Mouse (Mus musculus): ENCODE results near the gene Rnf157. TPM values are rescaled to one million over a fixed set of nuclear protein-coding genes. Genes with fewer than 3 reads are reported as not detected.

Gene Rnf157
- total RNA-seq, 2 experiments from 2014 or later: 245 to 252 TPM

GRCm38 (mm10) chr11:116306126-116306982 is 106.5 kb downstream of the Rnf157 start:
- peak; percentile 86 to 91 for DNase-seq (ENCODE audit: low spot score in 2 of 2)

GRCm38 (mm10) chr11:116305423-116305822 is 107.4 kb downstream of the Rnf157 start:
- DNase-seq (ENCODE audit: low spot score in 2 of 2): no peak

GRCm38 (mm10) chr11:116298621-116299020 is 114.2 kb downstream of the Rnf157 start:
- DNase-seq (ENCODE audit: low spot score in 2 of 2): no peak

GRCm38 (mm10) chr11:116298221-116298620 is 114.6 kb downstream of the Rnf157 start:
- DNase-seq (ENCODE audit: low spot score in 2 of 2): no peak

- DNase-seq (ENCODE audit: low spot score in 2 of 2): no peak
These were observed 115.8 kb downstream of the Rnf157 start for GRCm38 (mm10) chr11:116297017-116297416.

- DNase-seq (ENCODE audit: low spot score in 2 of 2): no peak
These were observed 116.6 kb downstream of the Rnf157 start for GRCm38 (mm10) chr11:116296191-116296734.

GRCm38 (mm10) chr11:116294319-116294718 is 118.5 kb downstream of the Rnf157 start:
- peak in 1 of 2 experiments; percentile 47 for DNase-seq (ENCODE audit: low spot score in 2 of 2)

GRCm38 (mm10) chr11:116293538-116294137 is 119.2 kb downstream of the Rnf157 start:
- DNase-seq (ENCODE audit: low spot score in 2 of 2): no peak

- no peak for DNase-seq (ENCODE audit: low spot score in 2 of 2)
These were observed 120.4 kb downstream of the Rnf157 start for GRCm38 (mm10) chr11:116292401-116292800.

- no peak for DNase-seq (ENCODE audit: low spot score in 2 of 2)
These were observed 122.3 kb downstream of the Rnf157 start for GRCm38 (mm10) chr11:116290556-116290955.

- no peak for DNase-seq (ENCODE audit: low spot score in 2 of 2)
These were observed 125.5 kb downstream of the Rnf157 start for GRCm38 (mm10) chr11:116287351-116287750.

Other genes starting within 250 kb of the Rnf157 start
- gene Fbf1, start 244.9 kb downstream of the Rnf157 start, total RNA-seq (2021): 10 to 100 TPM; 82.3 to 83.6 TPM
- gene Ten1, start 214.2 kb downstream of the Rnf157 start, total RNA-seq (2021): 10 to 100 TPM; 33.7 to 39.8 TPM
- 100 to 1,000 TPM; 125 TPM for gene Acox1, start 214.0 kb downstream of the Rnf157 start, total RNA-seq (2021)
- gene Evpl, start 175.0 kb downstream of the Rnf157 start, total RNA-seq (2021): under 1 TPM; 0.61 to 0.74 TPM
- 10 to 100 TPM; 69.4 to 71.3 TPM for gene Srp68, start 138.8 kb downstream of the Rnf157 start, total RNA-seq (2021)
- not detected for gene Galr2, start 132.1 kb downstream of the Rnf157 start, total RNA-seq (2021)
- 10 to 100 TPM; 69.4 to 85.5 TPM for gene Exoc7, start 105.8 kb downstream of the Rnf157 start, total RNA-seq (2021)
- gene Foxj1, start 77.6 kb downstream of the Rnf157 start, total RNA-seq (2021): 1 to 10 TPM; 6.2 to 7.5 TPM
- gene Ubald2, start 21.1 kb upstream of the Rnf157 start, total RNA-seq (2021): 10 to 100 TPM; 33.3 to 40.5 TPM
- not detected for gene Qrich2, start 53.2 kb upstream of the Rnf157 start, total RNA-seq (2021)
- gene Prpsap1, start 81.2 kb upstream of the Rnf157 start, total RNA-seq (2021): 10 to 100 TPM; 87.0 to 91.5 TPM
- 1 to 10 TPM in 1 of 2 experiments, under 1 TPM in 1; 0.84 to 2.3 TPM for gene Sphk1, start 117.9 kb upstream of the Rnf157 start, total RNA-seq (2021)
- 100 to 1,000 TPM in 1 of 2 experiments, 10 to 100 TPM in 1; 99.4 to 104 TPM for gene Ube2o, start 168.4 kb upstream of the Rnf157 start, total RNA-seq (2021)
- 1 to 10 TPM in 1 of 2 experiments, under 1 TPM in 1; 0.33 to 1.1 TPM for gene Aanat, start 173.4 kb upstream of the Rnf157 start, total RNA-seq (2021)
- gene Rhbdf2, start 214.0 kb upstream of the Rnf157 start, total RNA-seq (2021): 1 to 10 TPM; 1.1 to 1.3 TPM
- gene Prcd, start 240.5 kb upstream of the Rnf157 start, total RNA-seq (2021): 1 to 10 TPM; 5.6 to 5.8 TPM
- gene Cygb, start 241.3 kb upstream of the Rnf157 start, total RNA-seq (2021): 10 to 100 TPM; 71.3 to 80.7 TPM